Mouse (Mus musculus): ENCODE data around the gene Ift43.

GRCm38 (mm10) chr12:86142389-86142788 lies 60.0 kb downstream of the Ift43 start:
- no peak for TF ChIP-seq CTCF (IDR thresholded peaks at IDR 0.05; ENCODE audit: low read depth)
- no peak for TF ChIP-seq EP300 (IDR thresholded peaks at IDR 0.05; ENCODE audit: low read depth)
